Mouse (Mus musculus): ENCODE measurements around the gene Gm6367. TPM values are rescaled to one million over a fixed set of nuclear protein-coding genes. Genes with fewer than 3 reads are reported as not detected.
"Not testable (repeated sequence)": the region's sequence is repeated elsewhere in the genome, so short reads cannot be mapped to it uniquely, and the experiment has no call there.

Gene Gm6367
- not detected in 2 replicates for polyA plus RNA-seq (2016; fragmentation: Nextera tagmentation; extraction: Ambion mirVana)

DNA sequence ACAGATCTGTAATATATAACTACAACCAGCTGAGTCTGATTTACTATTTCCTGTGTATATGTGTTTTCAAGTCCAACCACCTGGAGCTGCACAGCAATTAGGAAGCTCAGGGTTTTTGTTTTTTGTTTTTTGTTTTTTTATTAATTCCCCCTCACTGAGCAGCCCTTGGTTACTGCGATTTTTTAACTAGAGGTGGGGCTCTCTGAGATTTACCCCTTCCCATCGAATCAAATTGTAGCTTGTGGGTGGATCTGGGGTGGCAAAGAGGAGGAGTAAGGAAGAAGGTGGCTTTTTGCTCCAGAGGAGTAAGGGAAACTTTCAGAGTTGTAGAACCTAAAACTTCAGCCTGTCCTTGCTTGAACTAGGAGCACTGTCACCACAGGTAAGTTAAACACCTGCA, at the start of gene Gm6367:
Gene Gm6367, plus strand, starts transcription at position 301 of the 400 bp plus-strand sequence.
- ATAC-seq, result not testable (repeated sequence)

More for the DNA sequence above, at the start of gene Gm6367:
- H3K27me3 ChIP-seq (replicated peaks); H3K4me2 ChIP-seq; H3K27ac ChIP-seq; H3K9me3 ChIP-seq (replicated peaks); H3K36me3 ChIP-seq; H3K9ac ChIP-seq; H3K4me3 ChIP-seq; H3K4me1 ChIP-seq: not testable (repeated sequence)
- no CpG with 5 or more reads among the region's 2 CpGs for WGBS (ENCODE audit: insufficient replicate concordance)

Other genes with a start within 250 kb of the Gm6367 start
- gene Gm3183, start 123.2 kb upstream of the Gm6367 start, polyA plus RNA-seq (2016; fragmentation: Nextera tagmentation; extraction: Ambion mirVana), result not detected in 2 replicates
- not detected in 2 replicates for gene Gm7942, start 118.3 kb downstream of the Gm6367 start, polyA plus RNA-seq (2016; fragmentation: Nextera tagmentation; extraction: Ambion mirVana)
- gene Gm16513, start 194.0 kb downstream of the Gm6367 start, polyA plus RNA-seq (2016; fragmentation: Nextera tagmentation; extraction: Ambion mirVana), result not detected in 2 replicates